Mouse (Mus musculus): Measurements from ENCODE around the gene Dok5. TPM values are rescaled to one million over a fixed set of nuclear protein-coding genes. Genes with fewer than 3 reads are reported as not detected.

The Dok5 gene
- polyA plus RNA-seq, 1 experiment = not detected

GRCm38 (mm10) chr2:170850058-170850457 is 118.5 kb downstream of the Dok5 start:
- Histone ChIP-seq H3K4me1 (ENCODE audit: control insufficient read depth, insufficient read depth, low read length) (no peaks in the 10 kb centered on the region), H3K4me3 (ENCODE audit: insufficient read depth, low read length) (no peak overlapping the region), H3K27ac (ENCODE audit: insufficient read depth, low read depth, low read length) (no peak overlapping the region)
- TF ChIP-seq CTCF (IDR thresholded peaks at IDR 0.05; ENCODE audit: low read depth, low read length) (no peak), POLR2A (IDR thresholded peaks at IDR 0.05; ENCODE audit: borderline replicate concordance, low read depth, low read length) (no peak)

GRCm38 (mm10) chr2:170852337-170852736 is 120.7 kb downstream of the Dok5 start:
- TF ChIP-seq POLR2A (IDR thresholded peaks at IDR 0.05; ENCODE audit: borderline replicate concordance, low read depth, low read length) (no peak), CTCF (IDR thresholded peaks at IDR 0.05; ENCODE audit: low read depth, low read length) (no peak)
- H3K4me3 ChIP-seq (ENCODE audit: insufficient read depth, low read length) = no peak overlapping the region
- no peak overlapping the region for H3K27ac ChIP-seq (ENCODE audit: insufficient read depth, low read depth, low read length)
- H3K4me1 ChIP-seq (ENCODE audit: control insufficient read depth, insufficient read depth, low read length) = no peaks in the 10 kb centered on the region

GRCm38 (mm10) chr2:170855210-170855609 is 123.6 kb downstream of the Dok5 start:
- H3K4me3 ChIP-seq (ENCODE audit: insufficient read depth, low read length) = no peak overlapping the region
- TF ChIP-seq CTCF (IDR thresholded peaks at IDR 0.05; ENCODE audit: low read depth, low read length) (no peak), POLR2A (IDR thresholded peaks at IDR 0.05; ENCODE audit: borderline replicate concordance, low read depth, low read length) (no peak)

GRCm38 (mm10) chr2:170856085-170856484 is 124.5 kb downstream of the Dok5 start:
- TF ChIP-seq CTCF (IDR thresholded peaks at IDR 0.05; ENCODE audit: low read depth, low read length) (no peak), POLR2A (IDR thresholded peaks at IDR 0.05; ENCODE audit: borderline replicate concordance, low read depth, low read length) (no peak)
- Histone ChIP-seq H3K4me3 (ENCODE audit: insufficient read depth, low read length) (no peak overlapping the region), H3K27ac (ENCODE audit: insufficient read depth, low read depth, low read length) (no peak overlapping the region), H3K4me1 (ENCODE audit: control insufficient read depth, insufficient read depth, low read length) (no peaks in the 10 kb centered on the region)

More at GRCm38 (mm10) chr2:170855210-170855609, 123.6 kb downstream of the Dok5 start:
- Histone ChIP-seq H3K4me1 (ENCODE audit: control insufficient read depth, insufficient read depth, low read length) (no peaks in the 10 kb centered on the region), H3K27ac (ENCODE audit: insufficient read depth, low read depth, low read length) (no peak overlapping the region)

GRCm38 (mm10) chr2:170857507-170857906 is 125.9 kb downstream of the Dok5 start:
- Histone ChIP-seq H3K4me3 (ENCODE audit: insufficient read depth, low read length) (no peak overlapping the region), H3K27ac (ENCODE audit: insufficient read depth, low read depth, low read length) (no peak overlapping the region), H3K4me1 (ENCODE audit: control insufficient read depth, insufficient read depth, low read length) (no peaks in the 10 kb centered on the region)
- TF ChIP-seq CTCF (IDR thresholded peaks at IDR 0.05; ENCODE audit: low read depth, low read length) (no peak), POLR2A (IDR thresholded peaks at IDR 0.05; ENCODE audit: borderline replicate concordance, low read depth, low read length) (no peak)

GRCm38 (mm10) chr2:170858640-170859039 is 127.0 kb downstream of the Dok5 start:
- TF ChIP-seq CTCF (IDR thresholded peaks at IDR 0.05; ENCODE audit: low read depth, low read length) = no peak
- TF ChIP-seq POLR2A (IDR thresholded peaks at IDR 0.05; ENCODE audit: borderline replicate concordance, low read depth, low read length) = no peak
- H3K4me1 ChIP-seq (ENCODE audit: control insufficient read depth, insufficient read depth, low read length) = no peaks in the 10 kb centered on the region
- no peak overlapping the region for H3K27ac ChIP-seq (ENCODE audit: insufficient read depth, low read depth, low read length)
- no peak overlapping the region for H3K4me3 ChIP-seq (ENCODE audit: insufficient read depth, low read length)

- no peak overlapping the region for H3K27ac ChIP-seq (ENCODE audit: insufficient read depth, low read depth, low read length)
Observed at GRCm38 (mm10) chr2:170860576-170860975, 129.0 kb downstream of the Dok5 start.

GRCm38 (mm10) chr2:170862799-170863198 is 131.2 kb downstream of the Dok5 start:
- no peaks in the 10 kb centered on the region for H3K4me1 ChIP-seq (ENCODE audit: control insufficient read depth, insufficient read depth, low read length)
- TF ChIP-seq POLR2A (IDR thresholded peaks at IDR 0.05; ENCODE audit: borderline replicate concordance, low read depth, low read length) = no peak
- no peak overlapping the region for H3K27ac ChIP-seq (ENCODE audit: insufficient read depth, low read depth, low read length)
- H3K4me3 ChIP-seq (ENCODE audit: insufficient read depth, low read length) = no peak overlapping the region

More at GRCm38 (mm10) chr2:170860576-170860975, 129.0 kb downstream of the Dok5 start:
- TF ChIP-seq CTCF (IDR thresholded peaks at IDR 0.05; ENCODE audit: low read depth, low read length) = no peak
- no peak for TF ChIP-seq POLR2A (IDR thresholded peaks at IDR 0.05; ENCODE audit: borderline replicate concordance, low read depth, low read length)
- no peaks in the 10 kb centered on the region for H3K4me1 ChIP-seq (ENCODE audit: control insufficient read depth, insufficient read depth, low read length)
- H3K4me3 ChIP-seq (ENCODE audit: insufficient read depth, low read length) = no peak overlapping the region

- Histone ChIP-seq H3K4me1 (ENCODE audit: control insufficient read depth, insufficient read depth, low read length) (no peaks in the 10 kb centered on the region), H3K4me3 (ENCODE audit: insufficient read depth, low read length) (no peak overlapping the region), H3K27ac (ENCODE audit: insufficient read depth, low read depth, low read length) (no peak overlapping the region)
- no peak for TF ChIP-seq POLR2A (IDR thresholded peaks at IDR 0.05; ENCODE audit: borderline replicate concordance, low read depth, low read length)
- TF ChIP-seq CTCF (IDR thresholded peaks at IDR 0.05; ENCODE audit: low read depth, low read length) = no peak
Observed at GRCm38 (mm10) chr2:170863201-170863600, 131.6 kb downstream of the Dok5 start.

- H3K27ac ChIP-seq (ENCODE audit: insufficient read depth, low read depth, low read length) = no peak overlapping the region
- no peak overlapping the region for H3K4me3 ChIP-seq (ENCODE audit: insufficient read depth, low read length)
- H3K4me1 ChIP-seq (ENCODE audit: control insufficient read depth, insufficient read depth, low read length) = no peaks in the 10 kb centered on the region
- TF ChIP-seq POLR2A (IDR thresholded peaks at IDR 0.05; ENCODE audit: borderline replicate concordance, low read depth, low read length) = no peak
- no peak for TF ChIP-seq CTCF (IDR thresholded peaks at IDR 0.05; ENCODE audit: low read depth, low read length)
Observed at GRCm38 (mm10) chr2:170864043-170864442, 132.4 kb downstream of the Dok5 start.

- H3K4me3 ChIP-seq (ENCODE audit: insufficient read depth, low read length) = no peak overlapping the region
- TF ChIP-seq POLR2A (IDR thresholded peaks at IDR 0.05; ENCODE audit: borderline replicate concordance, low read depth, low read length) = no peak
- no peak for TF ChIP-seq CTCF (IDR thresholded peaks at IDR 0.05; ENCODE audit: low read depth, low read length)
Observed at GRCm38 (mm10) chr2:170864820-170865219, 133.2 kb downstream of the Dok5 start.

More at GRCm38 (mm10) chr2:170864820-170865219, 133.2 kb downstream of the Dok5 start:
- Histone ChIP-seq H3K4me1 (ENCODE audit: control insufficient read depth, insufficient read depth, low read length) (no peaks in the 10 kb centered on the region), H3K27ac (ENCODE audit: insufficient read depth, low read depth, low read length) (no peak overlapping the region)
